Mouse (Mus musculus): Measurements from ENCODE around the gene Vmn1r70.

The Vmn1r70 gene

GRCm38 (mm10) chr7:10631232-10631631 lies at the start of gene Vmn1r70:
Gene Vmn1r70 (plus strand): TSS chr7:10631532.
- DNase-seq (ENCODE audit: low spot score) = no peak

- DNase-seq (ENCODE audit: low spot score) = no peak
These were observed 17.8 kb upstream of the Vmn1r70 start, which contains the start of gene Vmn1r69 for GRCm38 (mm10) chr7:10613559-10613958. Gene Vmn1r69 (minus strand): TSS chr7:10613659.

Measured in T-cell, adult 2 months (primary cell).